Mouse (Mus musculus) urinary bladder, postnatal 0 days (tissue): ENCODE data around the gene Tcaf1. TPM values are rescaled to one million over a fixed set of nuclear protein-coding genes. Genes with fewer than 3 reads are reported as not detected.

ENCODE experiments used
- polyA plus RNA-seq: library from polyadenylated mRNA; unstranded; fragments of >200 nt; fragmentation: Nextera tagmentation; extraction: Ambion mirVana; gene quantifications from 2 replicates; pipeline ENCODE4 v1.2.1, GENCODE M21; 2015

Tcaf1 gene
- polyA plus RNA-seq: 40.9 and 41.9 TPM in 2 replicates

GRCm38 (mm10) chr6:42709291-42710211, at the start of gene Tcaf1:
TSS of gene Tcaf1 (minus strand) at chr6:42710088.

DNA sequence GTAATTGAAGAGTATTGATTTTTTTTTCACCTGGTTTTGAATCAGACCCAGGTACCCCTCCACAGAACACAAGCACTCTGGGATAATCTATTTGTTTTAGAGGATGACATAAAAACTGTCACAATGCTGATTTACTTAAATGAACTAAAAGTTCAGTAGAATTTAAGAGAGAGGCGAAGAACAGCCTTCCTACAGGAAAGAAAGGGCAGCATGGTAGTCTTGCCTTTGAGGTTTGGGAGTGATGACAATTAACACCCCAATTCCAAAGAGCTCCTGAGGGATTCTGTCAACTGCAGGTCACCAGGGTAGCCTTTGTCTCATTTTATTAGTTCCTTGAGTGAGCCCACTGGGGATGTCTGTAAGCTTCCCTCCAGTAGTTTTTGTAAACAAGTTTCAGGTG, 46.2 kb upstream of the Tcaf1 start, which contains the start of gene Olfr38:
Gene Olfr38, plus strand, starts transcription at position 301 of the 400 bp plus-strand sequence.

DNA sequence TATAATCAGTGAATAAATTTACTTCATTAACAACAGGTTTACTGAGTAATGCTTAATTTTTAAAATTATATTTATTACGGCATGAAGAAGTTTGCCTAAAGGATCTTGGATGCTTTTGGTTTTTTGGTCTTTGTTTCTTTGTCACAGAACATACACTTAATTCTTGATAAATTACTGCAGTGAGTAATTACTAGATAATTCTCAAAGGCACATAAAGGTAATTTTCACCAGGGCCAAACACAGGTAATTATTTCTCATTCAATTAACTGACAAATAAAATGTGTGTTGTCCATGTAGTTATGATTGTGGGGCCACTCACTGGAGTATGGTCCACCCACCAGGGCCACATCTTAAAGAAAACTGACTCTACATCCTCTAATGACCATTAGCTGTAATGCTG, 29.2 kb upstream of the Tcaf1 start, which contains the start of gene Olfr453:
Gene Olfr453, plus strand, starts transcription at position 301 of the 400 bp plus-strand sequence.

GRCm38 (mm10) chr6:42644912-42645549, 64.9 kb downstream of the Tcaf1 start, which contains the start of gene Tcaf2:
TSS of gene Tcaf2 (minus strand) at chr6:42645254.

Other genes starting within 250 kb of the Tcaf1 start
- 0.07 TPM in 1 of 2 replicates, not detected in the other for gene Olfr458, start 244.9 kb downstream of the Tcaf1 start, polyA plus RNA-seq
- 0.05 TPM in 1 of 2 replicates, not detected in the other for gene Olfr457, start 233.8 kb downstream of the Tcaf1 start, polyA plus RNA-seq
- gene Olfr456, start 222.9 kb downstream of the Tcaf1 start, polyA plus RNA-seq: 0.12 TPM in 1 of 2 replicates, not detected in the other
- gene Olfr455, start 162.5 kb downstream of the Tcaf1 start, polyA plus RNA-seq: not detected in 2 replicates
- gene Tcaf3, start 112.4 kb downstream of the Tcaf1 start, polyA plus RNA-seq: not detected in 2 replicates
- 4.2 and 4.5 TPM in 2 replicates for gene Tcaf2, start 64.8 kb downstream of the Tcaf1 start, polyA plus RNA-seq
- gene Olfr453, start 29.3 kb upstream of the Tcaf1 start, polyA plus RNA-seq: not detected in 2 replicates
- not detected in 2 replicates for gene Olfr38, start 46.3 kb upstream of the Tcaf1 start, polyA plus RNA-seq
- gene Olfr452, start 75.0 kb upstream of the Tcaf1 start, polyA plus RNA-seq: not detected in 2 replicates
- gene Olfr450, start 101.9 kb upstream of the Tcaf1 start, polyA plus RNA-seq: not detected in 2 replicates
- gene Olfr449, start 124.3 kb upstream of the Tcaf1 start, polyA plus RNA-seq: not detected in 2 replicates
- not detected in 2 replicates for gene Olfr448, start 180.4 kb upstream of the Tcaf1 start, polyA plus RNA-seq
- not detected in 2 replicates for gene Olfr447, start 198.8 kb upstream of the Tcaf1 start, polyA plus RNA-seq
- gene Olfr446, start 211.3 kb upstream of the Tcaf1 start, polyA plus RNA-seq: not detected in 2 replicates
- not detected in 2 replicates for gene Olfr444, start 239.0 kb upstream of the Tcaf1 start, polyA plus RNA-seq